Mouse (Mus musculus) C2C12 (cell line): Measurements from ENCODE around the gene Drosha. TPM values are rescaled to one million over a fixed set of nuclear protein-coding genes. Genes with fewer than 3 reads are reported as not detected.
"Not testable (repeated sequence)": the region's sequence is repeated elsewhere in the genome, so short reads cannot be mapped to it uniquely, and the experiment has no call there.

Experiments
- H3K27me3 ChIP-seq: one replicate; pipeline ENCODE4 v1.6.1; 2011; ENCODE audit not compliant: control insufficient read depth, insufficient read depth, insufficient read length
- H3K36me3 ChIP-seq: one replicate; pipeline ENCODE4 v1.6.1; 2011; ENCODE audit not compliant: control insufficient read depth, insufficient read depth
- H3K4me3 ChIP-seq: one replicate; pipeline ENCODE4 v1.5.1; 2011; ENCODE audit warnings: mild to moderate bottlenecking, control low read depth; ENCODE audit not compliant: poor library complexity, insufficient read depth, severe bottlenecking
- H3K79me2 ChIP-seq: one replicate; pipeline ENCODE4 v1.6.1; 2011; ENCODE audit not compliant: control insufficient read depth, insufficient read depth
- H3K79me3 ChIP-seq: one replicate; pipeline ENCODE4 v1.6.1; 2011; ENCODE audit warnings: low read depth, control low read depth
- H3ac ChIP-seq: one replicate; pipeline ENCODE3; 2011; ENCODE audit warnings: low read depth; ENCODE audit not compliant: control insufficient read depth, insufficient read length
- CEBPB ChIP-seq: IDR thresholded peaks from one replicate; pipeline ENCODE4 v1.6.1; 2011; ENCODE audit warnings: low read depth, mild to moderate bottlenecking, control low read depth, moderate library complexity
- CTCF ChIP-seq: IDR thresholded peaks from one replicate; pipeline ENCODE4 v1.5.1; 2011; ENCODE audit not compliant: control insufficient read depth, insufficient read depth, insufficient read length
- FOSL1 ChIP-seq: IDR thresholded peaks from one replicate; pipeline ENCODE4 v1.8.0; 2011; ENCODE audit warnings: mild to moderate bottlenecking, low read length; ENCODE audit not compliant: poor library complexity, insufficient read depth, severe bottlenecking
- MAX ChIP-seq: IDR thresholded peaks from one replicate; pipeline ENCODE4 v1.6.1; 2011; ENCODE audit warnings: mild to moderate bottlenecking, control low read depth
- MYOD1 ChIP-seq: IDR thresholded peaks from one replicate; pipeline ENCODE4 v1.6.1; 2011; ENCODE audit warnings: low read depth; ENCODE audit not compliant: control insufficient read depth, insufficient read length
- MYOG ChIP-seq: IDR thresholded peaks from one replicate; pipeline ENCODE4 v1.6.1; 2011; ENCODE audit not compliant: control insufficient read depth, insufficient read length; ENCODE audit errors: extremely low read depth
- USF1 ChIP-seq: IDR thresholded peaks from one replicate; pipeline ENCODE4 v1.6.1; 2011; ENCODE audit warnings: low read depth, mild to moderate bottlenecking, control low read depth, moderate library complexity
- polyA plus RNA-seq: library from polyadenylated mRNA; unstranded; fragments of >200 nt; fragmentation: generic; extraction: Trizol; gene quantifications from one replicate; pipeline ENCODE4 v1.2.1, GENCODE M21; 2012; ENCODE audit warnings: missing spikeins

Drosha gene
- polyA plus RNA-seq, 1 experiment, result 42.0 TPM

DNA sequence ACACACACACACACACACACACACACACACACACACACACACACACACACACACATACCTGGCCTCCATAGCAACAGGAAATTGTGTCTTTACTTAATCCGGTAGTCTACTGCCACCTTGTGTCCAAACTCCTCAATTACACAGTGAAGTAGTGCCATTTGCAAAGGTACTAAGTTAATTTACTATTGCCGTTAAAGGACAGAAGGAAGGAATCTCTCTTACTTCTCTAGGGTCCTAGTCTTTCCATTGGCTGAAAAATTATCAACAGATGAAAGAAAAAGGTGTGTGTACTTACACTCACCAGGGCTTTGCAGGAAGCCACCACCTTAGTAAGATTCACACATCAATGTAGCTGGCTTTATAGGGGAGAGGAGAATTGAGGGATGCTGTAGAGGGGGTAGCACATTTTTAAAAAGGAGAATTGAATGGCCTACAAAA, 29.1 kb upstream of the Drosha start:
- no peaks in the 10 kb centered on the region for H3K79me3 ChIP-seq
- peaks cover 14% of the 10 kb centered on the region for H3K27me3 ChIP-seq
- TF ChIP-seq MYOG (no peak), CTCF (peak; percentile 52), MYOD1 (no peak)
- H3K4me3 ChIP-seq, result no peak overlapping the region
- no peak overlapping the region for H3ac ChIP-seq
- no peaks in the 10 kb centered on the region for H3K79me2 ChIP-seq
- H3K36me3 ChIP-seq, result no peaks in the 10 kb centered on the region

GRCm38 (mm10) chr15:12795909-12796470, 28.6 kb upstream of the Drosha start:
- H3K4me3 ChIP-seq, result no peak overlapping the region
- H3K79me3 ChIP-seq, result no peaks in the 10 kb centered on the region

DNA sequence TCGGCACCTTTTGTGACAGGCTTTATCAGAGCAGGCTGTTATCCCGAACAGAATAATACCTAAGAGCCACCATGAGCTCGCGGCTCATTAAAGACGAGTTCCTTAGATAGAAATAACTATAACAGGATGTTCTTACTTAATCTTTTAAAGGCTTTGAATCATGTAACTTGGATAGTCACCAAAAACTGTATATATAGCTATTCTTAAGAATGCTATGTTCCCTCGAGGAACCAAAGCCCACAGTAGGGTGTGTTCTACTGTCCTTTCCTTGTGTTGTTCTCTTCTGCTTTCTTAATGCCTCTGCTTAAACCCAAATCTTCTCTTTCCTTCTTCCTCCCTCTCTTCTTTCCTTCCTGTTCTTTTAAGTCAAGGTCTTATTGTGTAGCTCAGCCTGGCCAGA, 26.6 kb upstream of the Drosha start:
- H3K36me3 ChIP-seq, result no peaks in the 10 kb centered on the region
- H3K79me2 ChIP-seq, result no peaks in the 10 kb centered on the region
- no peaks in the 10 kb centered on the region for H3K79me3 ChIP-seq
- no peak overlapping the region for H3K4me3 ChIP-seq
- no peak overlapping the region for H3ac ChIP-seq
- peaks cover 14% of the 10 kb centered on the region for H3K27me3 ChIP-seq
- TF ChIP-seq MAX, result no peak
- no peak for TF ChIP-seq USF1
- no peak for TF ChIP-seq CEBPB
- TF ChIP-seq FOSL1, result no peak
- no peak for TF ChIP-seq CTCF
- no peak for TF ChIP-seq MYOD1
- no peak for TF ChIP-seq MYOG

More at GRCm38 (mm10) chr15:12795909-12796470, 28.6 kb upstream of the Drosha start:
- Histone ChIP-seq H3K27me3 (peaks cover 14% of the 10 kb centered on the region), H3ac (no peak overlapping the region), H3K79me2 (no peaks in the 10 kb centered on the region), H3K36me3 (no peaks in the 10 kb centered on the region)
- TF ChIP-seq CEBPB (no peak), MAX (no peak)

DNA sequence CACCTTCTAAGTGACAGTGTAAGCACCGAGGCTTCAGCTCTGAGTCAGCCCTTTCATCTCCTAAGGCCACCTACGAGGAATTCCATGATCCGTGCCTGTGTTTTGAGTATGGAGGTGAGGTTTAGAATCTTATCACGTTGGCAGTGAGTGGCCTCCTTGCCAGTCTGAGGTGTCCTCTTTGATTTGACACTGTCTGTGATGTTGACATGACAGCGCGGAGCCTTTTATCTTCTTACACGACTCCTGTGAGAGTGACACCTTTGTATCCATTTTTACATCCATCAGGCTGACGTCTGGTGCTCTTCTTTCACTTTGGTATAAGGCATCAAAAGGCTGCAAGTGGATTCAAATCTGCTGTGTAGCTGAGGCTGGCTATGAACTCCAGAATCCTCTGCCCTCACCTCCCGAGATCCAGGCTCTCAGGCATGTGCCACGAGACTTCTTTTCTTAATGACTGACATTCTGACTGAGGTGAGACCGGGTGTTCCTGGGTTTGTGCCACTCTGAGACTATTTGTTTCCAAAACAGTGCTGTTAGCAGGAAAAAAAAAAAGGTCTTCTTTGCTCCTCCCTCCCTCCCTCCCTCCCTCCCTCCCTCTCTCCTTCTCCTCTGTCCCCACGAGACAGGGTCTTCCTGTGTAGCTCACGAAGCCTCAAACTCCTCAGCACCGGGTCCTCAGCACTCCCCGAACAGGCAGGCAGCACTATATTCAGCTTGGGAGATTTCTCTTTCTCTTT, 24.0 kb upstream of the Drosha start:
- Histone ChIP-seq H3ac (no peak overlapping the region), H3K36me3 (no peaks in the 10 kb centered on the region), H3K4me3 (no peak overlapping the region), H3K79me2 (no peaks in the 10 kb centered on the region), H3K79me3 (no peaks in the 10 kb centered on the region), H3K27me3 (peaks cover 8% of the 10 kb centered on the region)
- TF ChIP-seq MAX (no peak), FOSL1 (no peak), USF1 (no peak), MYOD1 (no peak), MYOG (no peak), CEBPB (no peak), CTCF (no peak)

DNA sequence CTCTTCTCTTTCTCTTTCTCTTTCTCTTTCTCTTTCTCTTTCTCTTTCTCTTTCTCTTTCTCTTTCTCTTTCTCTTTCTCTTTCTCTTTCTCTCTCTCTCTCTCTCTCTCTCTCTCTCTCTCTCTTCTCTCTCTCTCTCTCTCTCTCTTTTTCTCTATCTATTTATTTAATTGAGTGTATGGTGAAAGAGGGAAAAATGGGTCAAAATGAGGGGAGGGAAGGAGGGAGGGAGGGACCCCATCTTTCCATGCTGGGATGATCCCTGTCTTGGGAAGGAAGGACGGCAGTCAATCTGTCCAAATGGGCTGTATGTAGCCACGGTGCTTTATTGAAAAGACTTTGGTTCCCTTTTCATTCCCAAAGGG, 23.5 kb upstream of the Drosha start:
- not testable (repeated sequence) for H3K4me3 ChIP-seq, H3K36me3 ChIP-seq, H3K79me3 ChIP-seq, H3ac ChIP-seq, H3K27me3 ChIP-seq, H3K79me2 ChIP-seq

DNA sequence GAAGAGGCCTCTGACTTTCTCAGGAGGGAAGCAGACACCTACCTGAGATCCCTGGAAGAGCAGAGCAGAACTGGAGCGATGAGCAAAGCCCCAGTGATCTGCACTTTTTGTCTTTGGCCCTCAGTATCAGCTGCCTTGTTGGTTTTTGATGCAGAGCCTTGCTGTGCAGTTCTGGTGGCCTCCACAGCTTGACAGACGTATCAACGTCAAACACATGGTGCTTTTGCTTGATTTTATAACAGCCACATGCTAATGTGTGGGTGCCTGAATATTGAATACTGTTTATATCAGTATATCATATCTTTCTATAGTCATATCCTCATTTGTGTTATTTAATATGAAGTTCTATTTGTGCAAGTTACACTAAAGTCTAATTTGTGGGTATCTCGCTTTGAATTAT, 19.5 kb upstream of the Drosha start:
- Histone ChIP-seq H3ac (no peak overlapping the region), H3K79me3 (no peaks in the 10 kb centered on the region), H3K36me3 (peaks cover 25% of the 10 kb centered on the region), H3K79me2 (no peaks in the 10 kb centered on the region), H3K27me3 (no peaks in the 10 kb centered on the region), H3K4me3 (no peak overlapping the region)
- TF ChIP-seq CTCF (no peak), MYOD1 (no peak), USF1 (no peak), MAX (no peak), CEBPB (no peak), FOSL1 (no peak), MYOG (no peak)
